Mouse (Mus musculus) right cerebral cortex, adult 18-20 months (tissue): ENCODE data around the gene Large1.
"Not testable (repeated sequence)": the region's sequence is repeated elsewhere in the genome, so short reads cannot be mapped to it uniquely, and the experiment has no call there.

ENCODE experiments used
- DNase-seq: peaks from one replicate; pipeline ENCODE4 v3.0.0; 2022; ENCODE audit warnings: mixed read lengths

The Large1 gene

DNA sequence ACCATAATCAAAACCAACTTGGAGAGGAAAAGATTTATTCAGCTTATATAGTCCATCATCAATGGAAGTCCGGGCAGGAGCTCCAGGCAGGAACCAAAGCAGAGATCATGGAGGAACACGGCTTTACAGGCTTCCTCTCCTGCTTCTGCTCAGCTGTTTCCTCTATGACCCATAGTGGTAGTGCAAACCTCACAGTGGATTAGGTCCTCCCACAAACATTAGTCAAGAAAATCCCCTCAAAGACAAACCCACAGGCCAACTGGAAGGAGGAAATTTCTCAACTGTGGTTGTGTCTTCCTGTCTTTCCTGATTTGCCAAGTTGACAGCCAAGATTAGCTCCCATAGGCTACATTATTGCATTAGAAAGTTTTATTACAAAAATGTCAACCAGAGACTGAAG, 59.7 kb downstream of the Large1 start:
- no peak for DNase-seq

DNA sequence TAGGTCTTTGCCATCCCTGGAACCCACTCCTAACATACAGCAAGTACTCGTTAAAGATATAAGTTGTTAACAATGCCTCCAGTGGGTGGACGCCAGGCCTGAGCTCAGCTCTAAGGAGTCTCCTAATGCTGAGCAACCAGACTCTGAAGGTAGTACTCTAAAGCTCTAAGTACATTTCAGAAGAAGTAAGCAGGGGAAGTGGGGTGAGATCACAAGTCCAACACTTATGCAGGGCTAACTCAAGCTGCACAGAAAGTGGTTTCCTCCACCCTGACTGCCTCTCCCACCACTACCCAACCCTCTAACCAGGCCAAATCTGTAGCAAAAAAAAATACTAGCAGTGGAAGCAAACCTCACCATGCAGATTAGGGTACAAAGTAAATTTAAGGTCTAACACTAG, 61.7 kb downstream of the Large1 start:
- no peak for DNase-seq

DNA sequence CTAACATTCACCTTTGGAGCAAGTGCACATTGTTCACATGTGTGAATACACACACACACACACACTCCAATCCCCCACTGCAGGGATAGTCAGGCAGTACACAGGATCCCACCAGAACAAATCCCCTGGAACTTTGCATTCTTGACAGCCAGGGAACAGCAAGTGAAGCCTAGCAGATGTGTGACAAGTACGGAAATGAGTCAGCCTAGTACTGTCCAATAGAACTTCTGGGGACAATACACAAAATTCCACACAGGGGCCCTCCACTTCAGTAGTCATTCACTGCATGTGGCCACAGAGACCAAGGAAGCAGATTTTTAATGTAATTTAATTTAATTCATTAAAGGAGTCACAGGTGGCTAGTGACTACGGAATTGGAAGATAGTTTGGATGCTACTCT, 62.7 kb downstream of the Large1 start:
- no peak for DNase-seq

DNA sequence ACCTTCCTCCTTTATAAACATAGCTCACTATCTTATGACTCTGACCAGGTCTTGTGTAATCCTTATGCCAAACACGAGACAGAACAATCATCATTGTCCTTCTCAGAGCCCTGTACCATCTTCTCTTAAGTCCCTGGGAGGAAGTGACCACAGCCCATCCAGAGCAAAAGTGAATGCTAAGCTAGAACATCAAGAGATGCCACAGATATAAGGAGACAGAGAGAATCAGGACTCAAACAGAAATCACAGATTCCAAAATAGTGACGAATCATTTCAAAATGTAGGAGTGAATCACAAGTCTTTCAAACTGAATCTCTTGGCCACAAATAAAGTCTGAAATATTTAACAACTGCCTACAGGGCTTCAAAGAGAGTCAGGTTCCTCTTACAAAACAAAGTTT, 63.5 kb downstream of the Large1 start:
- DNase-seq, result no peak

DNA sequence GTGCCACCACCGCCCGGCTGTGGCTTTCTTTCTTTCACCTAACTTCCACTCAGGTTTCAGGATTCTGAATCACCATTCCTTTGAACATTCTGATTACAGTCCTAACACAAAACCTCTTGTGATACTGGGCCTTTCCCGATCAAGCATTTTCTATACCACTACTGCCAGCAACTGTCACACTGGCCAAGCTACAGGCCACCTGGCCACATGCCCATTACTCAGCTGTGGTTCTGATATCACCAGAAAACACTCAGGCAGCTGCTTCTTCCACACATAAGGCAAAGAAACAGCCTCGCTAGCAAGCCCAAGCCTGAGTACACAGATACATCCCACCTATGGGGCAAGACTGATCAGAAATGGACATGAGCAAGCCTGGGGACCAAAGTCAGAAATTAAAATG, 71.3 kb downstream of the Large1 start:
- no peak for DNase-seq

DNA sequence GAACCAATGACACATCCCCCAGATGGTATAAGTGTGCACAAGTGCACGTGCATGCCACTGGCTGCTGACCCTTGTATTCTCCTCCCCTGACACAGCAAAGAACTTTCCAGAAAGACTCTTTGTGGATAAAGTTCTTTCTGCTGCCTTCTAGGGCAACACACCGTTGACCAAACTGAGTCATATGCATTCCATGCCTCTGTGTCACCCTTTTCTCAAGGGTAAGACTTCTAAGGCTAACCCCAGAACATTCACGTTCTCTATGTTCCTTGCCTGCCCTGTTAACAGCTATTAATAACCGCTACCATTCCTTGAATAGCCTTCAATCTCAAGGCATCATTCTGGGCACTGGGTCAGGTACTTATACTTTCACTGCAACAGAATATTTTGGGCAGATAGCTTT, 77.3 kb downstream of the Large1 start:
- no peak for DNase-seq

DNA sequence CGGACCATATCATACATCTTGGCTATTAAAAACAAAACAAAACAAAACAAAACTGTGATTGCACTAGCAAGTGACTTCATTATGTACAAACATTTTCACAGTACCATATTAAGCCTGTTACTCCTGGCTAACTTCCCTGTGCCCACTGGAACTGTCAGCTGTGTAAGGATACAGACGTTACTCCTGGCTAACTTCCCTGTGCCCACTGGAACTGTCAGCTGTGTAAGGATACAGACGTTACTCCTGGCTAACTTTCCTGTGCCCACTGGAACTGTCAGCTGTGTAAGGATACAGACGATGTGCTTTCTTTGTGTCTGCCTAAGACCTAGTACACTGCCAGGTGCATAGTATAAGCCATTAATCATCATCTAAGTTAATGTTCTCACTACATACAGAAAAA, 77.9 kb downstream of the Large1 start:
- not testable (repeated sequence) for DNase-seq

DNA sequence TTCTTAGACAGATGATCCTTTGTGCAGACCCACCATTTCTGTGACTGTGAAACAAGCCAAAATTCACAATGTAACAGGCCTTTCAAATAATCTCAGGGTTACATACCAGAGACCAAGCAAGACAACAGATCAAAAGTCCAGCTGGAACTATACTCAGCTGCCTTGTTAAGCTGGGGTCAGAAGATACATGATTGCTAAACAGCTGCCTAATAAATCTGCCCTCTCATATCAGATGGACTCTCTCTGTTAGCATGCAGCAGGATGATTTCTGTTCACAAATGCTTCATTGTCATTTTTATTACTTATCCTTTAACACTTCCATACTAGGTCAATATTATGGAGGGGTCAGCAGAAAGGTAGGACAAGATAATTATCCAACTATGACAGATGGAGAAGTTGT, 80.2 kb downstream of the Large1 start:
- no peak for DNase-seq

DNA sequence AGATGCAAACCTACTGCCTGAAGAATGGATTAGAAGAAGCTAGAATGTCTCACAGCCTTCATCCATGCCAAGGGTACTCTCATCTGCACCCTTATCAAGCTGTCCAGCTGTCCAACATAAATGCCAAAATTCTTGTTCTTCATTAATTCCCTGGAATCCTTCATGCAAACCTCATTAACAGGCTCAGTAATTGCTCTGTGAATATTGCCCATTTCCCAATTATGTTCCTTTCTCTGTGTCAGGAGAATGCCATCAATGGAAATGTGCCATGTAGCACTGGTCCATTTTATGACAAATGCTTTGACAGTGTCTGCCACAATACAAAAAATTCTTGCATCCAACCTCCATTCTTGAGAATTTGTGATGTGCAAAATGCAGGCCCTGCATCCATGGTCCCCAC, 82.3 kb downstream of the Large1 start:
- no peak for DNase-seq

DNA sequence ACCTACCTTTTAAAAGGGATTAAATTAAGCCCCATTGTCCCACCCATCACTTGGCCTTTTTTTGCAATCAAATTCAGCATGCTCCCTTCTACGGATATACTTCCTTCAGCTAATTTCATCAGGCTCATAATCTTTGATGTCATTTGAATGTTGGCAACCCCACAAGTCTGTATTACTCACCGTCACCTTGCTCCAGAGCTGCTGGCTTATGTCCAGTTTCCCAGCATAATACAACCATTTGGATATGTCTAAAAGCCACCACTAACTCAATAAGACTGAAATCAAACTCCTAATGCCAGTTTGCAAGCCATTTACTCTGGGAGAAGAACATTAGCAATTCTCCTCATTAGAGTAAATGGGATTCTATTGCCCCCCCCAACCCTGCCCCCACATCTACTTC, 95.4 kb downstream of the Large1 start:
- peak; percentile 35 for DNase-seq

DNA sequence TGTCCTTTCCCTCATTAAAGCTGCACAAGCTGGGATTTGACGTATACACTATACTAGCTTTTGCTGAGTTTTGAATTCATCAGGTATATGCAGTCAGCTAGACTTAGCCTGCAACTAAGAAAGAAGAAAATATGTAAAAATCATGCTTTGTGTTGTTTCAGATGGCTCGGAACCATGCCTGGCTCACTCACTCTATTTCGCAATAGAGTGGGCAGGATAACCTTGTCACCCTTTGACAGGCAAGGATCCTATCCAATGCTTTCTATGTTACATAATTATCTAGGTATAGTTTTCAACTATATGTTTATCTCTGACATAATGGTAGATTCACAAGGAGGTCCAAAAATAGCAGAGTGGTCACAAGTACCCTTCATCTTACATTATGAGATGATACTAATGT, 109.2 kb downstream of the Large1 start:
- no peak for DNase-seq

DNA sequence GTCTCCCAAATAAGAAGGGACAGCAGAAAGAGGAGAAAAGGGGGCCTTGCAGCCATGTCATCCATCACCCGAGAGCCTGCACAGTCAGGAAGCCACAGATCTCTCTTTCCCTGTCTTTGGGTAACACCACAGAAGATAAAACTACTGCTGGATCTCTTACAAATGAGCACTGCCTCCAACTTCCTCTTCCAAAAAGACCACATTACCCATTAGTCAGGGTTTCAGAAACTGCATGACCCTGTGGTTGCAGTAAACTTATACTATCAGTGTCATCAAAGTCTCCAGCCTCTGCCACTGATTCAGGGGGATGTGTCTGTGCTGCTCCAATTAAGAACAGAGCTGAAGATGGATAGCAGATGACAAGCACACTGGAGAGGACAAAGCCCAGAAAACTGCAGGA, 111.3 kb downstream of the Large1 start:
- no peak for DNase-seq

DNA sequence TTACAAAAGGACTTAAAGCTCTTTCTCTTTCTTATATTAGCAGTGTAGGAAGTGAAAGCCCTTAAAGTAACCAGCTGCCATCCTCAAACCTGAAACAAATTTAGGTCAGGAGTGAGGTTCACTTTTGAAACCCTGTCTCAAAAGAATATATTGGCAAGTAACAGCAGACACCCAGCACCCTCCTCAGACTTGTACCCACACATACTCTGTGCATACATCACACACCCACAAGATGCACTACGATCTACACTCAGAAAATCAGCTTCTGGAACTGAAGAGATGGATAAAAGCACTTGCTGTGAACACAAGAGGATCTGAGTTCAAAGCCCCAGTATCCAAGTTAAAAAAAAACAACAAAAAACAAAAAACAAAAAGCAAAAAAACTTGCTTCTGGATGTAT, 119.1 kb downstream of the Large1 start:
- DNase-seq, result no peak

DNA sequence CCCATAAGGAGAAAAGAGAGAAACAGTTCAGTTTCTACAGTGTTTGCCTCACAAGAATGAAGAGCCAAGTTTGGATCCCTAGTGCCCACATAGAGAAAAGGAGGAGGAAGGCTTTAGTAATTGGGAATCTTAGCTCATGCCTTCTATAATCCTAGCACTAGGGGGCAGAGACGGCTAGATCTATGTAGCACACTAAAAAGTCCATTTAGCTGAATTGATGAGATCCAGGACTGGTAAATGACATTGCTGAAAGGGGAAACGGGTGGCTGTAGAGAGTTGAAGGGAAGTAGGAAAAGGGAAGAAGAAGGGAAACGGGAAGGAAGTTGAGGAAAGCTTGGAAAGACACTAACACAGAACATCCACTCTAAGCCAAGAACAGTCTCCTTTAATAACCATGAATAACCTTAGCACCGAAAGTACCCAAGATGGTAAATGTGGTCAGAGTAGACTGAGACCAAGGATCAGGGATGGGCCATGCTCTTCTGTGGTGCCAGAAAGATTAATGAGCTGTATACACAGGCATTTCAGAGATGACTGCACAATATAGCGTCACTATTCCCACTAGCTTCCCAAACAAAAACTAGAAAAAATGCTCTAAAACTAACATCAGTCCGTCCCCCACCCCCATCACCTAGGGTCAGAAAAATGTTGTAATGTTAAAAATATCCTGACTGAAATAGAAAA, 119.8 kb downstream of the Large1 start:
- DNase-seq, result peak; percentile 74

DNA sequence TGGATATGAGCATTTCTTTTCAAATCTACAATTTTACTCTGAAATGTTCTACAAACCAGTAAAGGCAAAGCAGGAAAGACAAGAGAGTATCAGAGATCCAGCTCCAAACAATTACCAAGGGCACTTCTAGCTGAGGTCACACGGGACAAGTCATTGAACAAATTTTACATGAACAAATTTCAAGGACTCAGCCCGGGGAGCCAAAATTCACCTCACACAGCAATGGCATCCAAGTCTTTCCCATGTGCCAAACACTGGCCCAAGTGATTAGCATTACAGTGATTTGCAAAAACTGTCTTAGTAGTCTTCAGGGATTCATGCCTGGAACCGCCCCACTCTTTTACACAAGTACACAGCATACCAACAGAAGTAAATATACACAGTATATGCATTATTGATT, 126.5 kb downstream of the Large1 start:
- no peak for DNase-seq

DNA sequence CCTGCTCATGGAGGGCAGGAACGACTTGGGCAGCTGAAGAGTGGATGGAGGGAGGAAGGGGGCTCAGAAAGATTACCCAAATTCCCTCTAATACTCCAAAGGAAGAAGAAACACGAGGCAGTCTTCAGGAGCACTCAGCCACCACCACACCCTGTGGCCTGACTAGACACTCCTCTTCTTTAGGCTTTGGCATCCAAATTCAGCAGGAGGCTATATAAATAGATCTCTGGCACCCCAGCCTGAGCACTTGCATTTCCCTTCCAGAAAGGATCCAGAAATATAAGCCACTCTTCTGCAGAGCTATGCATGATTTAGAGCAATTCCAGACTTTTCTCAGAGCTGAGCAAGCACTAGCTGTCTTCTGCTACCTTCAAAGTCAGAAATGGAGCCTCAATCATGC, 127.7 kb downstream of the Large1 start:
- DNase-seq, result peak; percentile 59

DNA sequence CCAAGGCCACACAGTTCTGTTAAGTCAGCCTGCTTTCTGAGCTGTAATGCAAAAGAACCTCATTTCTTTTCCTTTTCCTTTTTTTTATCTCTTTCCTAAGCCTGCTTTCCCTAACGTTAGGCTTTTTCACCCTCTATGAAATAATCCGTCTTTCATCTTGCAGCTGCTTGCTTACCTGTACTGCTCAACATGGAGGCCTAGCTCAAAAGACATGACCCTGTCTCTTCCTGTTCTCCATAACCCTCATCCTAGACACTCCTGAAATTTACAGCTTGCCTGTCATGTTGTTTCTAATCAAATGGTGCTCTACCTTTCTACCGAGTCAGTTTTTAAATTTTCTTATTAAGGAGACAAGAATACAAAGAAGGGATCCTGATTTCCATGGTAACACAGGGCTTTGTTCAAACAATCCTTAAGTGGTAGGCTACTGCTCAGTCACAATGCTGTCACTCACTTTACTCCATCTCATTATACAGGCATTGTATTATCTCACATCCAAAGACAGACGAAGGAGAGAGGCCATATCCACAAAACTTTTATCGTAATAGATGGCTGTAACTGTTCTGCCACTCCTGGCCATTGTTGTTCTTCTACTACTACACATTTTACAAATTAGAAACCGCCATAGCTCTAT, 134.0 kb downstream of the Large1 start:
- no peak for DNase-seq

DNA sequence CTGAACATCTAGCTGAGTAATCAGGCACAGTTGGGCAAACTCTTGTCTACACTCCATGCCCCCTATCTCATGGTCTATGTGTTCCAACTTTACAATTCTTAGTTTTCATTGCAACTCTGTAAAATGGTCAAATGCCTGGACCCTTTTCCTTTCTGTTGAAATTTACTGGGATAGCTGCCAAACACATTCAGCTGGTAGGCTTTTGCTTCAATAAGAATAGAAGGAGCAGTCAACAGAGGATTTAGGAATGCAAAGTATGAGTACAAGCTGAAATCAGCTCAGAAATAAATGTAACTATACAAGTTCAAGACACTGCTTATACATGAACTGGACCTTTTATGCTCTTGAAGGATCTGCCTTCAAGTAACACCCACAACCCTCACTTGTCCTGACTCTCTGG, 146.5 kb downstream of the Large1 start:
- no peak for DNase-seq

DNA sequence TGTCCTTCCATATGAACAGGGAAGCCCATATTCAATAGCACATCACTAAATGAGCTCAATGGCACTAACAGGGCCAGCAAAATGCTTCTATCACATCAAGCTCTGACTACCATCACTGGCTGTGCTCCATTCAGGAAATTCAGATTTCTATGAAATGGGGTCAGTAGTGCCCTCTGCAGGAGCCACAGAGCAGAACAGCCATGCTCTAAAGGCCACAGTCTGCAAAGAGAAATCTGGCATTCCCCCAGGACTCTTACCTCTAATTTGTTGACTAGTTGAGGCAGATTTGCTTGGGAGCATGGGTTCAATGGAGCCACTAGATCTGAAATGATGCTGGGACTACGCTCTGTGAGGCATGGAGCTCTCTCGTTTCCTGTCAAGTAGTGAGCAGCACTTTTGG, 151.5 kb downstream of the Large1 start:
- no peak for DNase-seq

DNA sequence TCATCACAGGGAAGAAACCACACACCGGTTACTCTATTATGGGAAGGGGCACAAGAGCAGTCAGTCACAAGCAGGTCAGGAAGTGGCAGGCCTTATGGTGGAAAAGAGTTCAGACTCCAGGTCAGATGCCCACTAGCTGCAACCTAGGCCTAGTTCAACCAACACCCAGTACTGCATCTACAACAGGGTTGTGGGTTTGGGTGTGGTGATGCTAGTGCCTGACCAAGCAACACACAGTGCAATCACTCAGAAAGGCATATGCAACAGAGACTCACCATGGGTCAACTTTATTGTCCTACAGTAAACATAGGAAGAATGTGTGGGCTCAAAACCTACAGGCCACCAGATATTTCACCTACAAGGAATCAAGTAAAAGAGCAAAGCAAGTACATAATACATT, 155.6 kb downstream of the Large1 start:
- DNase-seq, result no peak

DNA sequence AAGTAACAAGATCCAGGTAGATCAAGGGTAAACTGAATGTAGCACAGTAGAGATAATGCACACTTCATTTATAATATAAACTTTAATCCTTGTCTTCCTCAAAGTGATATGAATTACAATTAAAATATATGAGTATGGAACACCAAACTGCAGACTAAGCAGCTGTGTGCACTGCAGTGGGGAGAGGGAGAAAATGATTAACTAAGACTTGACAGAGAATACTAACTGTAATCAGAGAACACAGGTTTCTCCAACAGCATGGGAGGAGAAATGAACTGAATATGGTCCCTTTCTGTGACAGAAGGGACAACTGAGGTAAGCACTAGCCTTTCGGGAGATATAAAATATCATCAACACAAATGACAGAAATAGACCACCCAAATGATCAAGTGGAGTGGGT, 164.7 kb downstream of the Large1 start:
- DNase-seq, result no peak

DNA sequence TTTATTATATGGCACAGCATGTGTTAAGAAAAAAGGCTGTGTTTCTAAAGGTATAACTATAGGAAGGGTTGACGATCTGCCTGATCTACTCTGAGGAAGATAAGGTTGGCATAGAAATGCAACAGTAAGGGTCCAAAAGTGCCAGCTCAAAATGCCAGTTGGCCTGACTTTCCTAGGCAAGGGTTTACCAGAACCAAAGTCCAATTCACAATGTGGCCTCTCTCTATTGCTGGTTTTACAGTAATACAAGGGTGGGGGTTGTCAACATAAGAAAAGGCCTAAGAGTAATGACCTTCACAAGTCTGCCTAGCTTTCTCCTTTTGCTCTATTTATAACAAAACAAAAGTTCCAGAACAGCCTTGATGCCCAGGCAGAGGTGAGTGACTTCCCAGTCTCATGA, 166.0 kb downstream of the Large1 start:
- DNase-seq, result no peak

DNA sequence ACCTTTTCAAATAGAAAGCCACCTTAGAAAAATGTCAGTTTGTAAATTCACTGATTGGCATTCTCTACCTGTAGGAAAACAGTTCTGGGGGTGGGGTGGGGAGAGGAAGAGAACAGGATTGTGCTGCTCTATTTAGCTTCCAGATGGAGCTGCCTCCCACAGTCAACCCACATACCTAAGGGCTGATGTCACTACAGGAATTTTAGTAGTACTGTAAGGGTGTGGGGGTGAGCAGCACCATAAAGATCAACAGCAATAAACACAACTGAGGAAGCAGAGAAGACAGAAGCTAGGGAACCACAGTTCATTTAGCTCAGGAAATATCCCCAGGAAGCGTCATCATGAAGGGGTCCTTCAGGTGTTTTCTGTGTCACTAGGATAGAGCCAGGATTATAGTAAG, 174.9 kb downstream of the Large1 start:
- DNase-seq, result peak; percentile 60

DNA sequence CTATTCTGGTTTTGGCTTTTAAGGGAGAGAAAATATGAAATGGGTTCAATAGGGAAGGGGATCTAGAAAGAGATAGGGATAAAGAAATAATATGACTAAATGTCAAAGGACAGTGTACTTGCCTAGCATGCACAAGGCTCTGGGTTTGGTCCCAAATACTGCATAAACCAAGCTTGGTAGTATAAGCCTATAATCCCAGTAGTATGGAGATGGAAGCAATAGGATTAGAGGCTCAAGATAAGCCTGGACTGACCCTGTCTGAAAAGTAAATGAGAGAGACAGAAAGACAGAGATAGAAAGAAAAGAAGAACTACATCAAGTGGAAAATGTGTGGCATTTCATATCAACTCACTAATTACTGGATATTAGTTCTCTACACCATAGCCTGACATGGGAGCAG, 180.7 kb downstream of the Large1 start:
- no peak for DNase-seq

DNA sequence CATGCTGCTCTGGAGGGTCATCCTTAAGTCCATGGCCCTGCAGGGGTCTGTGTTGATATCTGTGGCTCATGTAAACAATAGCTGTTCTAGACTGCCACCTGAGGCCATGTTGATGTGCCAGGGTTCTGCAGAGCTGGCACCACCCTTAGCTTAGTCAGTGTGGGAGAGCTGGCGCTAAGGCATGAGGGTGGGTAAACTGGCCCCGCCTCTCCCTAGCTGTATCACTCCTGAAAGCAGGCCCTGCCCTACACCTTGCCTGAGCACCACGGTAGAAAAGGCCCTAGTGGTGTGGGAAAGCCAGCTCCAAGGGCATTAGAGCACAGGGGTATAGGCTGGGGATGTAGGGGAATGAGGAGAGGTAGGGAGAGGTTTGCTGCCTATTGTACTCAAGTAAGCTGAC, 191.3 kb downstream of the Large1 start:
- DNase-seq, result no peak
